Mouse (Mus musculus) heart, embryonic 14.5 days (tissue): ENCODE measurements around the gene Popdc2. TPM values are rescaled to one million over a fixed set of nuclear protein-coding genes. Genes with fewer than 3 reads are reported as not detected.

Source experiments
- ATAC-seq: fragments of 200-750 bp; cut with Nextera tagmentation; 2 replicates; pipeline ENCODE4 v1.8.0; 2017; ENCODE audit warnings: low read depth, moderate TSS enrichment; ENCODE audit not compliant: insufficient number of reproducible peaks, insufficient read depth, low FRiP score
- H3K27ac ChIP-seq, 2 experiments: fragments of 200-500 bp in 1 of 2; fragments of 300-500 bp in 1 of 2; sonication (generic) in 1 of 2; replicated peaks in 1 of 2; 2 replicates each; pipeline ENCODE4 v1.5.1; 2012 to 2014; ENCODE audit warnings: low read depth in 2 of 2, low read length in 2 of 2, control low read depth in 1 of 2, mild to moderate bottlenecking in 1 of 2, mixed read lengths in 1 of 2; ENCODE audit not compliant: control insufficient read depth in 1 of 2, insufficient read depth in 1 of 2
- H3K27me3 ChIP-seq: fragments of 300-500 bp; sonication (generic); 2 replicates; pipeline ENCODE4 v1.6.1; 2014; ENCODE audit warnings: mild to moderate bottlenecking, low read length, control low read depth; ENCODE audit not compliant: control insufficient read depth, insufficient read depth
- H3K36me3 ChIP-seq: fragments of 300-500 bp; sonication (generic); 2 replicates; pipeline ENCODE4 v1.6.1; 2014; ENCODE audit warnings: mild to moderate bottlenecking, control low read depth, low read length, mixed read lengths; ENCODE audit not compliant: control insufficient read depth, insufficient read depth
- H3K4me1 ChIP-seq, 2 experiments: fragments of 200-500 bp in 1 of 2; fragments of 300-500 bp in 1 of 2; sonication (generic) in 1 of 2; 2 replicates each; pipeline ENCODE4 v1.6.1; 2012 to 2014; ENCODE audit warnings: low read length in 2 of 2, control low read depth in 1 of 2, mixed read lengths in 1 of 2; ENCODE audit not compliant: control insufficient read depth in 2 of 2, insufficient read depth in 2 of 2
- H3K4me2 ChIP-seq: fragments of 300-500 bp; sonication (generic); 2 replicates; pipeline ENCODE4 v1.6.1; 2014; ENCODE audit warnings: mild to moderate bottlenecking, low read length
- H3K4me3 ChIP-seq, 2 experiments: fragments of 200-500 bp in 1 of 2; fragments of 300-500 bp in 1 of 2; sonication (generic) in 1 of 2; 2 replicates each; pipeline ENCODE4 v1.5.1; 2012 to 2014; ENCODE audit warnings: low read length in 2 of 2, mild to moderate bottlenecking in 2 of 2, control low read depth in 1 of 2, low read depth in 1 of 2, moderate library complexity in 1 of 2; ENCODE audit not compliant: control insufficient read depth in 1 of 2, insufficient read depth in 1 of 2
- H3K9ac ChIP-seq: fragments of 300-500 bp; sonication (generic); 2 replicates; pipeline ENCODE4 v1.6.1; 2014; ENCODE audit warnings: mild to moderate bottlenecking, low read length
- H3K9me3 ChIP-seq: fragments of 300-500 bp; sonication (generic); 2 replicates; pipeline ENCODE4 v1.6.1; 2016; ENCODE audit warnings: low read length, control low read depth; ENCODE audit not compliant: control insufficient read depth
- whole genome bisulfite sequencing: fragments of 180-500 bp; shearing (Covaris S2); extraction: QIAGEN DNeasy Blood & Tissue Kit; methylation state at CpG from one replicate; pipeline ENCODE4 v1.1.7; 2014; 5-methylcytosine and 5-hydroxymethylcytosine counted together
- polyA plus RNA-seq: library from polyadenylated mRNA; unstranded; fragments of >200 nt; fragmentation: Nextera tagmentation; extraction: Ambion mirVana; gene quantifications from 2 replicates; pipeline ENCODE4 v1.2.1, GENCODE M21; 2014

Popdc2 gene
- polyA plus RNA-seq, 1 experiment from 2014 or later: 364 TPM

- H3K27ac ChIP-seq: no peak overlapping the region
- no peaks in the 10 kb centered on the region for H3K9me3 ChIP-seq
- H3K36me3 ChIP-seq: peaks cover 10% of the 10 kb centered on the region
- no peaks in the 10 kb centered on the region for H3K27me3 ChIP-seq
- H3K4me1 ChIP-seq: peaks cover 25 to 45% of the 10 kb centered on the region in 2 experiments
- 90% methylated on average over 6 of the region's 6 CpGs for WGBS
- no peak overlapping the region for H3K4me3 ChIP-seq
- ATAC-seq: no peak
- H3K4me2 ChIP-seq: no peak overlapping the region
- H3K9ac ChIP-seq: no peak overlapping the region
These were observed 3.7 kb upstream of the Popdc2 start for GRCm38 (mm10) chr16:38358256-38358812.

GRCm38 (mm10) chr16:38359241-38359640, 2.8 kb upstream of the Popdc2 start:
- WGBS: 67% methylated on average over 2 of the region's 2 CpGs
- Histone ChIP-seq H3K4me2 (no peak overlapping the region), H3K27me3 (no peaks in the 10 kb centered on the region), H3K9me3 (no peaks in the 10 kb centered on the region), H3K4me3 (no peak overlapping the region), H3K27ac (no peak overlapping the region), H3K9ac (no peak overlapping the region), H3K36me3 (peaks cover 6% of the 10 kb centered on the region), H3K4me1 (peaks cover 23 to 43% of the 10 kb centered on the region in 2 experiments)
- no peak for ATAC-seq

- H3K4me1 ChIP-seq: peaks cover 23 to 39% of the 10 kb centered on the region in 2 experiments
- peaks cover 8% of the 10 kb centered on the region for H3K36me3 ChIP-seq
- no peak overlapping the region; a peak in 1 of 4 replicates for H3K27ac ChIP-seq
- H3K4me2 ChIP-seq: no peak overlapping the region
- no peak overlapping the region for H3K4me3 ChIP-seq
- no peaks in the 10 kb centered on the region for H3K27me3 ChIP-seq
- no peak for ATAC-seq
- WGBS: 49% methylated on average over 3 of the region's 3 CpGs
- H3K9me3 ChIP-seq: no peaks in the 10 kb centered on the region
- no peak overlapping the region for H3K9ac ChIP-seq
These were observed 2.2 kb upstream of the Popdc2 start for GRCm38 (mm10) chr16:38359857-38360256.

GRCm38 (mm10) chr16:38360317-38360716, 1.7 kb upstream of the Popdc2 start:
- no peak overlapping the region for H3K9ac ChIP-seq
- H3K27ac ChIP-seq: peak overlapping the region; percentile 12 to 99; a peak in 3 of 4 replicates
- H3K4me3 ChIP-seq: no peak overlapping the region
- 15% methylated on average over 2 of the region's 2 CpGs for WGBS
- no peaks in the 10 kb centered on the region for H3K27me3 ChIP-seq
- H3K36me3 ChIP-seq: peaks cover 12% of the 10 kb centered on the region
- no peak for ATAC-seq
- H3K4me2 ChIP-seq: no peak overlapping the region
- H3K9me3 ChIP-seq: no peaks in the 10 kb centered on the region
- H3K4me1 ChIP-seq: peaks cover 23 to 39% of the 10 kb centered on the region in 2 experiments

- Histone ChIP-seq H3K4me2 (peak overlapping the region; percentile 80), H3K4me3 (peak overlapping the region; percentile 73 to 93), H3K36me3 (peaks cover 15% of the 10 kb centered on the region), H3K9ac (peak overlapping the region; percentile 98), H3K4me1 (peaks cover 21 to 39% of the 10 kb centered on the region in 2 experiments), H3K27me3 (no peaks in the 10 kb centered on the region), H3K9me3 (no peaks in the 10 kb centered on the region), H3K27ac (peak overlapping the region; percentile 99 to 100)
- 0 out of 2 replicates have a peak, but pooled peaks have one; percentile 32 for ATAC-seq
- 14% methylated on average over 20 of the region's 20 CpGs for WGBS
These were observed 665 bp downstream of the Popdc2 start for GRCm38 (mm10) chr16:38362493-38363255.

- H3K9ac ChIP-seq: peak overlapping the region; percentile 98
- no peak for ATAC-seq
- peak overlapping the region; percentile 99 to 100 for H3K27ac ChIP-seq
- H3K9me3 ChIP-seq: no peaks in the 10 kb centered on the region
- H3K27me3 ChIP-seq: no peaks in the 10 kb centered on the region
- peak overlapping the region; percentile 80 for H3K4me2 ChIP-seq
- H3K4me1 ChIP-seq: peaks cover 21 to 40% of the 10 kb centered on the region in 2 experiments
- H3K36me3 ChIP-seq: peaks cover 15% of the 10 kb centered on the region
- H3K4me3 ChIP-seq: peak overlapping the region; percentile 73 to 93
- WGBS: 4% methylated on average over 3 of the region's 3 CpGs
These were observed 1.2 kb downstream of the Popdc2 start for GRCm38 (mm10) chr16:38363256-38363595.

GRCm38 (mm10) chr16:38363657-38364056, 1.6 kb downstream of the Popdc2 start:
- peak overlapping the region; percentile 80 for H3K4me2 ChIP-seq
- peak overlapping the region; percentile 98 for H3K9ac ChIP-seq
- no peak for ATAC-seq
- H3K4me3 ChIP-seq: peak overlapping the region; percentile 73 to 93
- H3K27ac ChIP-seq: peak overlapping the region; percentile 99 to 100
- WGBS: 24% methylated on average over 7 of the region's 7 CpGs
- no peaks in the 10 kb centered on the region for H3K9me3 ChIP-seq
- H3K27me3 ChIP-seq: no peaks in the 10 kb centered on the region
- H3K4me1 ChIP-seq: peaks cover 23 to 44% of the 10 kb centered on the region in 2 experiments
- H3K36me3 ChIP-seq: peaks cover 20% of the 10 kb centered on the region
